Mouse (Mus musculus) left cerebral cortex, postnatal 4 days (tissue): ENCODE results near the gene Gm42957. TPM values are rescaled to one million over a fixed set of nuclear protein-coding genes. Genes with fewer than 3 reads are reported as not detected.
"Not testable (repeated sequence)": the region's sequence is repeated elsewhere in the genome, so short reads cannot be mapped to it uniquely, and the experiment has no call there.

ENCODE experiments used
- DNase-seq: peaks from one replicate; pipeline ENCODE4 v3.0.0-alpha.2; 2022
- intact Hi-C: fragments of 180-260 bp; cut with DNase I; formaldehyde crosslinking; loops from one replicate; pipeline ENCODE4 v1.15.1; 2025
- total RNA-seq, 2 experiments: library from RNA; stranded (reverse); gene quantifications; 2 replicates each; pipeline ENCODE4 v1.2.3; 2021

Gene Gm42957
- under 1 TPM; 0.40 to 0.52 TPM for total RNA-seq

DNA sequence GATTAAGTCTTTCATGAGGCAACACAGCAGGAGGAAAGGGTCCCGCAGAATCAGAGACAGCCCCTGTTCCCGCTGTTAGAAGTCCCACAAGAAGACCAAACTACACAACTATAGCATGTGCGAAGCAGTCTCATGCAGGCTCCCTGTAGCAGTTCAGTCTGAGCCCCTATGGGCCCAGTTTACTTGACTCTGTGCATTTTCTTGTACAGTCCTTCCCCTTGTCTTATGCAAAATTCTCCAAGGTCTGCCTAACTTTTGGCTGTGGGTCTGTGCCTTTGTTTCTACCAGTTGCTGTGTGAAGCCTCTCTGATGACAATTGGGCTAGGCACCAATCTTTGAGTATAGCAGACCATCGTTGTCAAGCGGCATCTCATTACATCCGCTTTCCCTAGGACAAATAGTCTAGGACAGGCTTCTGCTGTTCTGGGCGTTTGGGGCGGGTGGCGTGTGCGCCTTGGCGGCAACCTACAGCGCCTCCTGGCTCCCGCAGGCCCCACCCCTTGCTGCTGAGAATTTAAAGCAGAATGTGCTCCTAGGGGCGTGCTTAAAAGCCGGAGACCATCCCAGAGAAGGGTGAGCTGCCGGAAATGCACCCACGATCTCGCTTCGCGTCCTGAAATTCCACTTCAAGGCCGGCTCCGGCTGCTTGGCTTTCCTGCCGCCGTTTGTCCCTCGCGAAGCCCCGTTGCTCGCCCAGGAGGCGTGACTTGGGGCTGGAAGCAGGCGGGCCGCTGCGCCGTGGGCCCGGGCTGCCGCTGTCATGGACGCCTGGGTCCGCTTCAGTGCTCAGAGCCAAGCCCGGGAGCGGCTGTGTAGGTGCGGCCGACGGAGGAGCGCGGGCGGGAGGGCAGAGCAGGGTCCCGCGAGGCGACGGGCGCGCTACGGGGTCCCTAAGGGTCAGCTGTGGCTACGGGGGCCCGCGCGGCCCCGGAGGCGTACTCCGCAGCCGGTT, at the start of gene Gm42957, which contains the start of gene Pex11b:
Gene Gm42957 (plus strand): TSS at position 547 of the 952 bp plus-strand sequence.
Gene Pex11b (plus strand): TSS at position 449 of the 952 bp plus-strand sequence.
- intact Hi-C loops: loop anchor here (5.0 to 10.0 kb wide), 2 partner anchors 33 to 90 kb away; partner anchors contain the start of gene Lix1l

DNA sequence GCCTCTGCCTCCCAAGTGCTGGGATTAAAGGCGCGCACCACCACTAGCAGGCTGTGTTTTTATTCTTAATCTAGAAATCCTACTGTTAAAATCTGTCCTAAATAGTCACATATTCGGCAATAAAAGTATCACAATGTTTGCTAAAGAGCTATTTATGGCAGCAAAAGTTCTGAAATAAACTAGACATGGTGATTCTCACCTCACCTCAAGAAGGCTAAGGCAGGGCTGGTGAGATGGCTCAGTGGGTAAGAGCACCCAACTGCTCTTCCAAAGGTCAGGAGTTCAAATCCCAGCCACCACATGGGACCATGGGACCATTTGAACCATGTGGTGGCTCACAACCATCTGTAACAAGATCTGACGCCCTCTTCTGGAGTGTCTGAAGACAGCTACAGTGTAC, 44.6 kb upstream of the Gm42957 start:
- intact Hi-C loops: no loop called here
- DNase-seq: no peak

More for the DNA sequence above, at the start of gene Gm42957, which contains the start of gene Pex11b:
- peak; percentile 82 for DNase-seq

DNA sequence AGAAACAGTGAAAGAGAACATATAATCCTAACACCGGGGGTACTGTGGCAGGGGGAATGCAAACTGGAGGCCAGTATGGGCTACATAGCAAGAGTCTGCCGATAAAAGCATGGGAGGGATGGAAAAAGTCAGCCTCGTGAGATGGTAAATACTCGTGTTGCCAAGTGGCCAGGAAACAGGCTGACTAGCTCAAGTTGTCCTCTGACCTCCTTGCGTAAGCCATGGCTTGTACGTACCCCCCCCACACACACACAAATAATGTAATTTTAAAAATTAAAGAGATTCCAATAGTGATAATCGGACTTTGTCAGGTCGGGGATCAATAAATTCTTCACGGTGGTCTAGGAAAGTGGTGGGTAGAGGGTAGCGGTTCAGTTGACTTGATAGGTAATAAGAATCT, 41.9 kb upstream of the Gm42957 start:
- no peak for DNase-seq
- intact Hi-C loops: no loop called here

- intact Hi-C loops: no loop called here
- DNase-seq: peak; percentile 95
Measured at GRCm38 (mm10) chr3:96593790-96594560, 41.3 kb upstream of the Gm42957 start, which contains the start of gene Polr3gl. Gene Polr3gl, minus strand, starts transcription at chr3:96594181.

DNA sequence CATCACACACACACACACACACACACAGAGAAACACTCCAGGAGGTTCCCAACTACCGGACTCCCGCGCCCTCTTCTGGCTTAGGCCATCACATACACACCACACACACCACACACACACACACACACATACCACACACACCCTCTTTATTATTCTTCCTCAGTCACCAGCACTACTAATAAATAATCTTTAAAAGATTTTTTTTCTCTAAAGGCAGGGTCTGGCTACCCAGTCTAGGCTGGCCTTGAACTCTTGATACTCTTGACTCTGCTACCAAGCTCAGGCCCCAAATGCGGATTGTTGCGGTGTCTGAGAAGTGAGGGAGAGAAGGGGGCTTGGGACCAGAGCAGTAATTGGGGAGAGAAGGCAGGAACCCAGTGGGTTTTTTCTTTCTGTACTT, 40.4 kb upstream of the Gm42957 start:
- intact Hi-C loops: no loop called here
- no peak for DNase-seq

- no peak for DNase-seq
- intact Hi-C loops: no loop called here
Measured at GRCm38 (mm10) chr3:96595661-96596060, 39.6 kb upstream of the Gm42957 start.

GRCm38 (mm10) chr3:96596228-96596707, 39.0 kb upstream of the Gm42957 start, which contains the start of gene Ankrd34a:
Gene Ankrd34a, plus strand, starts transcription at chr3:96596636.
- intact Hi-C loops: no loop called here
- peak; percentile 45 for DNase-seq

- intact Hi-C loops: no loop called here
- DNase-seq: no peak
Measured at GRCm38 (mm10) chr3:96596855-96597254, 38.4 kb upstream of the Gm42957 start.

- no peak for DNase-seq
- intact Hi-C loops: no loop called here
Measured at GRCm38 (mm10) chr3:96597435-96597891, 37.8 kb upstream of the Gm42957 start.

GRCm38 (mm10) chr3:96598156-96599068, 36.9 kb upstream of the Gm42957 start:
- intact Hi-C loops: no loop called here

GRCm38 (mm10) chr3:96599069-96599393, 36.2 kb upstream of the Gm42957 start:
- intact Hi-C loops: no loop called here
- DNase-seq: no peak

More at GRCm38 (mm10) chr3:96598156-96599068, 36.9 kb upstream of the Gm42957 start:
- peak; percentile 62 for DNase-seq

DNA sequence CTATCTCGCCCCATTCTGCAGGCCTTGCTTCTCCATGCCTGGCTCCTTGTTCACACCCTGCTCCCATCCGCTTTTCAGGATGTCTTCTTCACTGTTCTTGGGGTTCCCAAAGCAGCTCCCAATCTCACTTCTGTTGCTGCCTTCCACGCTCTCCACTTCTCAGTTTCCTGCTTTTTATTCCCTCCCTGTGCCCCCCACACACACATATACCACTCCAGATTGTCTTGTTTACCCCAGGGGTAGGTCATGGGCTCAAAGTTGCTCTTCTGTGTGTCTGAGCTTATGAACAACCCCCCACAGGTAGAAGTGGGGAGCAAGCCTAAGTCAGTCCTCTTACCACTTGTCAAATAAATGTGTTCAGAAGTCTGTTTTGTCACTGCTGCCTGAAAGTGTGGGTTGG, 35.9 kb upstream of the Gm42957 start:
- intact Hi-C loops: no loop called here
- DNase-seq: no peak

- DNase-seq: peak; percentile 91
- intact Hi-C loops: loop anchor here (5.0 kb wide), 1 partner anchor 37 kb away; the partner anchor contains the start of genes Gm42957 and Pex11b
Measured at GRCm38 (mm10) chr3:96600639-96601250, 34.5 kb upstream of the Gm42957 start, which contains the start of gene Lix1l. Gene Lix1l, plus strand, starts transcription at chr3:96601149.

- intact Hi-C loops: loop anchor here (5.0 kb wide), 1 partner anchor 36 kb away; the partner anchor contains the start of genes Gm42957 and Pex11b
- DNase-seq: peak; percentile 59
Measured at GRCm38 (mm10) chr3:96601251-96601787, 34.0 kb upstream of the Gm42957 start.

GRCm38 (mm10) chr3:96601941-96602703, 33.2 kb upstream of the Gm42957 start:
- intact Hi-C loops: loop anchor here (5.0 kb wide), 1 partner anchor 35 kb away; the partner anchor contains the start of genes Gm42957 and Pex11b
- DNase-seq: peak; percentile 56

DNA sequence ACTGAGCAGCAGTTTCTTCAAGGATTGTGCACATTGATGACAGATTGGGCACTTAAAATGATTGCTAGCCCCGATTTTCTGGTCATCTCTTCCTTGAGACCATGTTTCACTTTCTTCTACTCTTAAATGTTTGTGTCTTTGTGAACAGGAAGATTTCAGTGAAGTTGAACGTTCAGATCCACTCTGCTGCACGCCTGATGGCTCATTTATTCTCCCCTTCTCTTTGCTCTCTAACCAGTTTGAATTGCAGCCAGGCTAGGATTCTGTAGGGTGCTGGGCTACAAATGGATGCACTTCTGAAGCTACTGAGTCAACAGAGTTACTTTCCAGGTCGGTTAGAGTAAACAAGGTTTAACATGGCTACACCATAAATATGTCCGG, 32.6 kb upstream of the Gm42957 start:
- no peak for DNase-seq
- intact Hi-C loops: loop anchor here (5.0 kb wide), 1 partner anchor 35 kb away; the partner anchor contains the start of genes Gm42957 and Pex11b

DNA sequence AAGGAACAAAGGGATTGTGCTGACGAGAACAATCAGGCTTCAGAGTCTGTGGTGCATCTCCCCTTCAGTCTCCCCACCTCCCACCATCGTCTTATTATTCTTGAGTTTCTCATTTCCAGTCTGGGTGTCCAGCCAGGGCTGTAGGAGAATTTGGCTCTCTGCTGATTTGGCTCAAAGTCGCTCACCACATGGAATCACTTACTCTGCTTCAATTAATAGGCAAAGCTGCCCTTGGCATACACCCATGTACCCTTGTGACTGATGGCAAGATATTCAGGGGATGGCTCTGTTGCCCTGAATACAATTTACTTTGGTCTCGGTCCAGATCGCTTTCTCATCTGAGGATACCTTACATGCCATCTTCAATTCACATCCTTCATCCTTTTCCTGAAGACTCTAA, 32.0 kb upstream of the Gm42957 start:
- peak; percentile 85 for DNase-seq
- intact Hi-C loops: loop anchor here (5.0 kb wide), 1 partner anchor 34 kb away; the partner anchor contains the start of genes Gm42957 and Pex11b

- DNase-seq, intact Hi-C loops: not testable (repeated sequence)
Measured at GRCm38 (mm10) chr3:96606007-96606406, 29.3 kb upstream of the Gm42957 start.
